Mouse (Mus musculus): ENCODE measurements around the gene Med9. TPM values are rescaled to one million over a fixed set of nuclear protein-coding genes. Genes with fewer than 3 reads are reported as not detected.
A peak's percentile ranks its signal among the peaks of the same experiment; 100 is the strongest.

The Med9 gene
- polyA plus RNA-seq, 1 experiment from 2014 or later, result 32.4 TPM

GRCm38 (mm10) chr11:59971691-59972090 lies 23.7 kb downstream of the Med9 start:
- no peaks in the 10 kb centered on the region for H3K36me3 ChIP-seq (replicated peaks)
- H3K9ac ChIP-seq, result no peak overlapping the region
- no peak for ATAC-seq (replicated peaks)
- H3K27ac ChIP-seq, result no peak overlapping the region
- WGBS, result 38% methylated on average over 2 of the region's 2 CpGs
- H3K4me1 ChIP-seq, result no peaks in the 10 kb centered on the region
- no peaks in the 10 kb centered on the region for H3K27me3 ChIP-seq (replicated peaks)
- no peaks in the 10 kb centered on the region for H3K9me3 ChIP-seq
- H3K4me2 ChIP-seq, result no peak overlapping the region
- no peak overlapping the region for H3K4me3 ChIP-seq

GRCm38 (mm10) chr11:59973389-59973788 lies 25.4 kb downstream of the Med9 start:
- Histone ChIP-seq H3K27me3 (replicated peaks) (no peaks in the 10 kb centered on the region), H3K36me3 (replicated peaks) (no peaks in the 10 kb centered on the region), H3K4me3 (no peak overlapping the region), H3K4me1 (no peaks in the 10 kb centered on the region), H3K27ac (no peak overlapping the region), H3K4me2 (no peak overlapping the region), H3K9ac (no peak overlapping the region), H3K9me3 (no peaks in the 10 kb centered on the region)
- WGBS, result 79% methylated on average over 5 of the region's 5 CpGs
- no peak for ATAC-seq (replicated peaks)

GRCm38 (mm10) chr11:59975241-59975640 lies 27.2 kb downstream of the Med9 start:
- no peak overlapping the region for H3K9ac ChIP-seq
- no peaks in the 10 kb centered on the region for H3K27me3 ChIP-seq (replicated peaks)
- H3K4me2 ChIP-seq, result no peak overlapping the region
- H3K4me1 ChIP-seq, result no peaks in the 10 kb centered on the region
- no peaks in the 10 kb centered on the region for H3K36me3 ChIP-seq (replicated peaks)
- no peaks in the 10 kb centered on the region for H3K9me3 ChIP-seq
- WGBS, result 27% methylated on average over 10 of the region's 10 CpGs
- H3K4me3 ChIP-seq, result no peak overlapping the region
- ATAC-seq (replicated peaks), result no peak
- H3K27ac ChIP-seq, result no peak overlapping the region

- H3K27me3 ChIP-seq (replicated peaks), result no peaks in the 10 kb centered on the region
- no peak overlapping the region for H3K9ac ChIP-seq
- ATAC-seq (replicated peaks), result no peak
- WGBS, result 71% methylated on average over 5 of the region's 5 CpGs
- no peaks in the 10 kb centered on the region for H3K36me3 ChIP-seq (replicated peaks)
- H3K9me3 ChIP-seq, result no peaks in the 10 kb centered on the region
- H3K4me2 ChIP-seq, result no peak overlapping the region
- H3K4me1 ChIP-seq, result no peaks in the 10 kb centered on the region
- no peak overlapping the region for H3K27ac ChIP-seq
- H3K4me3 ChIP-seq, result no peak overlapping the region
These were observed 29.8 kb downstream of the Med9 start for GRCm38 (mm10) chr11:59977831-59978230.

GRCm38 (mm10) chr11:59989406-59989805 lies 41.4 kb downstream of the Med9 start:
- no peaks in the 10 kb centered on the region for H3K9me3 ChIP-seq
- H3K4me1 ChIP-seq, result no peaks in the 10 kb centered on the region
- 83% methylated on average over 1 of the region's 1 CpGs for WGBS
- no peak for ATAC-seq (replicated peaks)
- no peak overlapping the region for H3K4me3 ChIP-seq
- H3K27ac ChIP-seq, result no peak overlapping the region
- no peak overlapping the region for H3K4me2 ChIP-seq
- H3K36me3 ChIP-seq (replicated peaks), result no peaks in the 10 kb centered on the region
- no peaks in the 10 kb centered on the region for H3K27me3 ChIP-seq (replicated peaks)
- H3K9ac ChIP-seq, result no peak overlapping the region

- Histone ChIP-seq H3K9ac (no peak overlapping the region), H3K36me3 (replicated peaks) (no peaks in the 10 kb centered on the region), H3K4me2 (no peak overlapping the region), H3K27me3 (replicated peaks) (no peaks in the 10 kb centered on the region), H3K4me3 (no peak overlapping the region), H3K9me3 (no peaks in the 10 kb centered on the region), H3K4me1 (no peaks in the 10 kb centered on the region), H3K27ac (no peak overlapping the region)
- no peak for ATAC-seq (replicated peaks)
- 76% methylated on average over 8 of the region's 8 CpGs for WGBS
These were observed 43.4 kb downstream of the Med9 start for GRCm38 (mm10) chr11:59991365-59991764.

- no peaks in the 10 kb centered on the region for H3K36me3 ChIP-seq (replicated peaks)
- H3K4me2 ChIP-seq, result no peak overlapping the region
- H3K4me1 ChIP-seq, result no peaks in the 10 kb centered on the region
- H3K27ac ChIP-seq, result no peak overlapping the region
- H3K9ac ChIP-seq, result no peak overlapping the region
- H3K27me3 ChIP-seq (replicated peaks), result no peaks in the 10 kb centered on the region
- ATAC-seq (replicated peaks), result no peak
- no peaks in the 10 kb centered on the region for H3K9me3 ChIP-seq
- 84% methylated on average over 9 of the region's 9 CpGs for WGBS
- H3K4me3 ChIP-seq, result no peak overlapping the region
These were observed 46.3 kb downstream of the Med9 start for GRCm38 (mm10) chr11:59994318-59994717.

GRCm38 (mm10) chr11:60001231-60001980 lies 53.4 kb downstream of the Med9 start:
- 83% methylated on average over 5 of the region's 5 CpGs for WGBS
- Histone ChIP-seq H3K4me3 (no peak overlapping the region), H3K27ac (no peak overlapping the region), H3K4me1 (no peaks in the 10 kb centered on the region), H3K4me2 (no peak overlapping the region), H3K9ac (no peak overlapping the region), H3K36me3 (replicated peaks) (no peaks in the 10 kb centered on the region), H3K27me3 (replicated peaks) (no peaks in the 10 kb centered on the region), H3K9me3 (no peaks in the 10 kb centered on the region)
- ATAC-seq (replicated peaks), result no peak

GRCm38 (mm10) chr11:60003811-60004210 lies 55.8 kb downstream of the Med9 start:
- 82% methylated on average over 8 of the region's 8 CpGs for WGBS
- H3K27me3 ChIP-seq (replicated peaks), result no peaks in the 10 kb centered on the region
- peaks cover 3% of the 10 kb centered on the region for H3K4me1 ChIP-seq
- ATAC-seq (replicated peaks), result no peak
- H3K9ac ChIP-seq, result no peak overlapping the region
- no peaks in the 10 kb centered on the region for H3K9me3 ChIP-seq
- no peak overlapping the region for H3K4me3 ChIP-seq
- no peaks in the 10 kb centered on the region for H3K36me3 ChIP-seq (replicated peaks)
- no peak overlapping the region for H3K27ac ChIP-seq
- H3K4me2 ChIP-seq, result no peak overlapping the region

- Histone ChIP-seq H3K4me3 (no peak overlapping the region), H3K9ac (no peak overlapping the region), H3K4me1 (peaks cover 12% of the 10 kb centered on the region), H3K27ac (no peak overlapping the region), H3K27me3 (replicated peaks) (no peaks in the 10 kb centered on the region), H3K4me2 (no peak overlapping the region), H3K36me3 (replicated peaks) (no peaks in the 10 kb centered on the region), H3K9me3 (no peaks in the 10 kb centered on the region)
- 64% methylated on average over 6 of the region's 6 CpGs for WGBS
- ATAC-seq (replicated peaks), result no peak
These were observed 56.7 kb downstream of the Med9 start for GRCm38 (mm10) chr11:60004716-60005115.

GRCm38 (mm10) chr11:60005866-60006265 lies 57.9 kb downstream of the Med9 start:
- no peaks in the 10 kb centered on the region for H3K27me3 ChIP-seq (replicated peaks)
- H3K36me3 ChIP-seq (replicated peaks), result no peaks in the 10 kb centered on the region
- no peak for ATAC-seq (replicated peaks)
- peaks cover 19% of the 10 kb centered on the region for H3K4me1 ChIP-seq
- WGBS, result 79% methylated on average over 3 of the region's 3 CpGs
- no peak overlapping the region for H3K27ac ChIP-seq
- no peaks in the 10 kb centered on the region for H3K9me3 ChIP-seq
- H3K4me3 ChIP-seq, result no peak overlapping the region
- H3K9ac ChIP-seq, result no peak overlapping the region
- no peak overlapping the region for H3K4me2 ChIP-seq

GRCm38 (mm10) chr11:60009451-60009850 lies 61.4 kb downstream of the Med9 start:
- H3K4me2 ChIP-seq, result no peak overlapping the region
- no peak for ATAC-seq (replicated peaks)
- no peaks in the 10 kb centered on the region for H3K9me3 ChIP-seq
- no peak overlapping the region for H3K4me3 ChIP-seq
- H3K27me3 ChIP-seq (replicated peaks), result no peaks in the 10 kb centered on the region
- no peak overlapping the region for H3K9ac ChIP-seq
- no peaks in the 10 kb centered on the region for H3K36me3 ChIP-seq (replicated peaks)
- peak overlapping the region; percentile 65 for H3K27ac ChIP-seq
- 46% methylated on average over 3 of the region's 3 CpGs for WGBS
- peaks cover 19% of the 10 kb centered on the region for H3K4me1 ChIP-seq

GRCm38 (mm10) chr11:60011516-60011915 lies 63.5 kb downstream of the Med9 start:
- Histone ChIP-seq H3K27me3 (replicated peaks) (no peaks in the 10 kb centered on the region), H3K9me3 (no peaks in the 10 kb centered on the region), H3K9ac (no peak overlapping the region), H3K4me1 (peaks cover 19% of the 10 kb centered on the region), H3K36me3 (replicated peaks) (no peaks in the 10 kb centered on the region), H3K27ac (no peak overlapping the region), H3K4me3 (no peak overlapping the region), H3K4me2 (no peak overlapping the region)
- ATAC-seq (replicated peaks), result no peak
- WGBS, result 84% methylated on average over 3 of the region's 3 CpGs

Measured in midbrain, embryonic 15.5 days (tissue).